Mouse (Mus musculus) liver, embryonic 11.5 days (tissue): ENCODE measurements around the gene Esrrg. TPM values are rescaled to one million over a fixed set of nuclear protein-coding genes. Genes with fewer than 3 reads are reported as not detected.

Experiments used
- ATAC-seq: fragments of 200-750 bp; cut with Nextera tagmentation; replicated peaks from 2 replicates; pipeline ENCODE4 v1.8.0; 2017; ENCODE audit warnings: moderate number of reproducible peaks, mild to moderate bottlenecking, moderate TSS enrichment, moderate library complexity; ENCODE audit not compliant: low FRiP score
- DNase-seq: peaks from one replicate; pipeline ENCODE4 v3.0.0-alpha.2; 2017; ENCODE audit warnings: low spot score
- H3K27ac ChIP-seq: fragments of 300-500 bp; sonication (generic); 2 replicates; pipeline ENCODE4 v1.5.1; 2014; ENCODE audit warnings: mild to moderate bottlenecking, low read depth, low read length, control low read depth
- H3K27me3 ChIP-seq: fragments of 300-500 bp; sonication (generic); replicated peaks from 2 replicates; pipeline ENCODE4 v1.6.1; 2014; ENCODE audit warnings: low read length, mixed read lengths; ENCODE audit not compliant: control insufficient read depth, insufficient read depth
- H3K36me3 ChIP-seq: fragments of 300-500 bp; sonication (generic); 2 replicates; pipeline ENCODE4 v1.6.1; 2014; ENCODE audit warnings: mild to moderate bottlenecking, low read length, moderate library complexity, mixed read lengths; ENCODE audit not compliant: control insufficient read depth, insufficient read depth
- H3K4me1 ChIP-seq: fragments of 300-500 bp; sonication (generic); replicated peaks from 2 replicates; pipeline ENCODE4 v1.6.1; 2014; ENCODE audit warnings: low read length, mixed read lengths; ENCODE audit not compliant: control insufficient read depth, insufficient read depth
- H3K4me2 ChIP-seq: fragments of 300-500 bp; sonication (generic); 2 replicates; pipeline ENCODE4 v1.6.1; 2014; ENCODE audit warnings: mild to moderate bottlenecking, control low read depth, moderate library complexity
- H3K4me3 ChIP-seq: fragments of 300-500 bp; sonication (generic); 2 replicates; pipeline ENCODE4 v1.5.1; 2014; ENCODE audit warnings: low read depth, low read length, control low read depth
- H3K9ac ChIP-seq: fragments of 300-500 bp; sonication (generic); 2 replicates; pipeline ENCODE4 v1.6.1; 2014; ENCODE audit warnings: low read depth, low read length, control low read depth
- H3K9me3 ChIP-seq: fragments of 300-500 bp; sonication (generic); 2 replicates; pipeline ENCODE4 v1.6.1; 2016; ENCODE audit warnings: low read length, inconsistent platforms, mixed read lengths; ENCODE audit not compliant: control insufficient read depth
- WGBS: fragments of 180-500 bp; shearing (Covaris S2); extraction: QIAGEN DNeasy Blood & Tissue Kit; methylation state at CpG from one replicate; pipeline ENCODE4 v1.1.7; 2014; 5-methylcytosine and 5-hydroxymethylcytosine counted together
- polyA plus RNA-seq: library from polyadenylated mRNA; unstranded; fragments of >200 nt; fragmentation: Nextera tagmentation; extraction: Ambion mirVana; gene quantifications from 2 replicates; pipeline ENCODE4 v1.2.1, GENCODE M21; 2014

The Esrrg gene
- polyA plus RNA-seq, 1 experiment from 2014 or later = 0.95 TPM

- no peaks in the 10 kb centered on the region for H3K9me3 ChIP-seq
- H3K4me2 ChIP-seq = no peak overlapping the region
- no peak overlapping the region for H3K4me3 ChIP-seq
- H3K27me3 ChIP-seq = no peaks in the 10 kb centered on the region
- no peak overlapping the region for H3K9ac ChIP-seq
- H3K4me1 ChIP-seq = no peaks in the 10 kb centered on the region
- ATAC-seq = no peak
- H3K27ac ChIP-seq = no peak overlapping the region
- H3K36me3 ChIP-seq = no peaks in the 10 kb centered on the region
- no peak for DNase-seq
These were observed 554.5 kb downstream of the Esrrg start for GRCm38 (mm10) chr1:188163058-188163457.

GRCm38 (mm10) chr1:188164251-188164650 lies 555.7 kb downstream of the Esrrg start:
- WGBS = 34% methylated on average over 6 of the region's 6 CpGs
- Histone ChIP-seq H3K27me3 (no peaks in the 10 kb centered on the region), H3K9ac (no peak overlapping the region), H3K36me3 (no peaks in the 10 kb centered on the region), H3K4me2 (no peak overlapping the region), H3K4me3 (no peak overlapping the region), H3K27ac (no peak overlapping the region), H3K4me1 (no peaks in the 10 kb centered on the region), H3K9me3 (no peaks in the 10 kb centered on the region)
- no peak for DNase-seq
- ATAC-seq = no peak; the same call in 1 of the 2 replicates

- Histone ChIP-seq H3K4me3 (no peak overlapping the region), H3K27ac (no peak overlapping the region), H3K4me2 (no peak overlapping the region), H3K27me3 (no peaks in the 10 kb centered on the region), H3K9me3 (no peaks in the 10 kb centered on the region), H3K36me3 (no peaks in the 10 kb centered on the region), H3K4me1 (no peaks in the 10 kb centered on the region), H3K9ac (no peak overlapping the region)
- DNase-seq = no peak
- no peak for ATAC-seq
- 21% methylated on average over 1 of the region's 1 CpGs for WGBS
These were observed 565.3 kb downstream of the Esrrg start for GRCm38 (mm10) chr1:188173859-188174258.

- no peak overlapping the region for H3K4me3 ChIP-seq
- WGBS = 80% methylated on average over 5 of the region's 5 CpGs
- no peaks in the 10 kb centered on the region for H3K27me3 ChIP-seq
- H3K4me2 ChIP-seq = no peak overlapping the region
- ATAC-seq (no peak), DNase-seq (no peak)
- H3K9ac ChIP-seq = no peak overlapping the region
- no peaks in the 10 kb centered on the region for H3K36me3 ChIP-seq
- H3K27ac ChIP-seq = no peak overlapping the region
- H3K9me3 ChIP-seq = no peaks in the 10 kb centered on the region
- H3K4me1 ChIP-seq = no peaks in the 10 kb centered on the region
These were observed 574.4 kb downstream of the Esrrg start for GRCm38 (mm10) chr1:188182951-188183350.

- Histone ChIP-seq H3K9me3 (no peaks in the 10 kb centered on the region), H3K4me3 (no peak overlapping the region), H3K36me3 (no peaks in the 10 kb centered on the region), H3K4me1 (no peaks in the 10 kb centered on the region), H3K27me3 (no peaks in the 10 kb centered on the region), H3K4me2 (no peak overlapping the region), H3K9ac (no peak overlapping the region), H3K27ac (no peak overlapping the region)
- DNase-seq (no peak), ATAC-seq (no peak)
- WGBS = 84% methylated on average over 17 of the region's 17 CpGs
These were observed 578.0 kb downstream of the Esrrg start for GRCm38 (mm10) chr1:188186440-188187117.

GRCm38 (mm10) chr1:188192971-188193370 lies 584.4 kb downstream of the Esrrg start:
- no peak for DNase-seq
- H3K27ac ChIP-seq = no peak overlapping the region
- no peak overlapping the region for H3K4me3 ChIP-seq
- H3K27me3 ChIP-seq = no peaks in the 10 kb centered on the region
- H3K4me1 ChIP-seq = no peaks in the 10 kb centered on the region
- no peak for ATAC-seq
- no peaks in the 10 kb centered on the region for H3K9me3 ChIP-seq
- H3K9ac ChIP-seq = no peak overlapping the region
- WGBS = 85% methylated on average over 2 of the region's 2 CpGs
- no peaks in the 10 kb centered on the region for H3K36me3 ChIP-seq
- H3K4me2 ChIP-seq = no peak overlapping the region

GRCm38 (mm10) chr1:188207421-188207820 lies 598.8 kb downstream of the Esrrg start:
- Histone ChIP-seq H3K27ac (no peak overlapping the region), H3K4me2 (no peak overlapping the region), H3K36me3 (no peaks in the 10 kb centered on the region), H3K9ac (no peak overlapping the region), H3K4me3 (no peak overlapping the region), H3K27me3 (no peaks in the 10 kb centered on the region), H3K4me1 (no peaks in the 10 kb centered on the region), H3K9me3 (no peaks in the 10 kb centered on the region)
- WGBS = 63% methylated on average over 6 of the region's 6 CpGs
- no peak for DNase-seq
- ATAC-seq = no peak

- Histone ChIP-seq H3K9ac (no peak overlapping the region), H3K36me3 (no peaks in the 10 kb centered on the region), H3K27ac (no peak overlapping the region), H3K4me3 (no peak overlapping the region), H3K9me3 (no peaks in the 10 kb centered on the region), H3K4me2 (no peak overlapping the region), H3K4me1 (no peaks in the 10 kb centered on the region), H3K27me3 (no peaks in the 10 kb centered on the region)
- no peak for DNase-seq
- 89% methylated on average over 1 of the region's 1 CpGs for WGBS
- no peak for ATAC-seq
These were observed 600.4 kb downstream of the Esrrg start for GRCm38 (mm10) chr1:188209025-188209424.

GRCm38 (mm10) chr1:188214885-188215611 lies 606.5 kb downstream of the Esrrg start:
- 66% methylated on average over 10 of the region's 10 CpGs for WGBS
- DNase-seq (no peak), ATAC-seq (no peak)
- Histone ChIP-seq H3K27ac (no peak overlapping the region), H3K9ac (no peak overlapping the region), H3K36me3 (no peaks in the 10 kb centered on the region), H3K4me1 (no peaks in the 10 kb centered on the region), H3K4me2 (no peak overlapping the region), H3K4me3 (no peak overlapping the region), H3K9me3 (no peaks in the 10 kb centered on the region), H3K27me3 (no peaks in the 10 kb centered on the region)
